Mouse (Mus musculus): ENCODE results near the gene Ksr1. TPM values are rescaled to one million over a fixed set of nuclear protein-coding genes. Genes with fewer than 3 reads are reported as not detected.

The Ksr1 gene
- polyA plus RNA-seq, 1 experiment from 2014 or later = 6.0 TPM

DNA sequence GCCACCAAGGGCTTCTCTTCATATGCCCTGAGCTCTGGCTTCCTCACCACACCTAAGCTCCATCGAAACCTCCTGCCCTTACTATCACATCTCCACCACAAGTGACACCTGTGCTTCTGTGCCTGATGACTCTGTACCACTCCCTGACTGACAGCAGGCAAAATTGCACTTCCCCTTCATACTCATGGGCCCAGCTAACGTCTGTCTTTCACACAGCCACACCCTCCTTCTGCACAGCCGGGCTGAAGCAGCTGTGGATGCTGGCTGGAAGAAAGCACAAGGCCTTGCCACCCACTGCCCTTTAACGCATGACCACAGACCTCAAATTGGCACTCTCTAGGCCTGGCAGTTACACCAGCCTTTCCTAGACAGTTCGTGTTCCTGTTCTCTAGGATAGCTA is 6.5 kb upstream of the Ksr1 start:
- Histone ChIP-seq H3K4me3 (ENCODE audit: low read depth, low read length) (no peak overlapping the region), H3K27ac (ENCODE audit: low read depth) (no peak overlapping the region), H3K4me2 (ENCODE audit: low read length) (no peak overlapping the region), H3K4me1 (replicated peaks; ENCODE audit: control insufficient read depth, insufficient read depth, low read length) (no peaks in the 10 kb centered on the region), H3K27me3 (replicated peaks; ENCODE audit: control insufficient read depth, insufficient read depth, low read length) (no peaks in the 10 kb centered on the region), H3K36me3 (ENCODE audit: control insufficient read depth, insufficient read depth, low read length) (no peaks in the 10 kb centered on the region), H3K9ac (ENCODE audit: low read length) (no peak overlapping the region), H3K9me3 (ENCODE audit: control insufficient read depth, low read length) (no peaks in the 10 kb centered on the region)
- DNase-seq (ENCODE audit: low spot score) (no peak), ATAC-seq (replicated peaks; ENCODE audit: low FRiP score, low TSS enrichment, low read depth) (no peak)
- WGBS = 64% methylated on average over 5 of the region's 5 CpGs

DNA sequence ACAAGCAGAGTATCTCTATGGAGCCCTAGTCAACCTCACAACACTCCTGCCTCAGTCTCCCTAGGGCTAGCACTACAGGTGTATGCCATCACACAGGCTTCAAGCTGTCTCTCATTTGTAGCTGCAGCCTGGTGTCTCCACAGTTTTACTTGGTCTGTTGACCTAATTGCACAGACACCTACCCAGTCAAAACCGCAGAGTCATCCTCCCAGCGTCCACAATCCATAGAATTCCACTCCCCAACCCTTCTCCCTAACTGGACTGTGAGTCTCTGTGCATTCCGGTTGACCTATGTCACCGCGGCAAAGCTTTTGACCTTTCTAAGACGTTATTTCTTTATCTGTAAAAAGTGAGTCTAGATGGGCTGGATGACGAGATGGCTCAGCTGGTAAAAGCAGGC is 5.7 kb upstream of the Ksr1 start:
- H3K4me1 ChIP-seq (replicated peaks; ENCODE audit: control insufficient read depth, insufficient read depth, low read length) = no peaks in the 10 kb centered on the region
- 81% methylated on average over 7 of the region's 7 CpGs for WGBS

DNA sequence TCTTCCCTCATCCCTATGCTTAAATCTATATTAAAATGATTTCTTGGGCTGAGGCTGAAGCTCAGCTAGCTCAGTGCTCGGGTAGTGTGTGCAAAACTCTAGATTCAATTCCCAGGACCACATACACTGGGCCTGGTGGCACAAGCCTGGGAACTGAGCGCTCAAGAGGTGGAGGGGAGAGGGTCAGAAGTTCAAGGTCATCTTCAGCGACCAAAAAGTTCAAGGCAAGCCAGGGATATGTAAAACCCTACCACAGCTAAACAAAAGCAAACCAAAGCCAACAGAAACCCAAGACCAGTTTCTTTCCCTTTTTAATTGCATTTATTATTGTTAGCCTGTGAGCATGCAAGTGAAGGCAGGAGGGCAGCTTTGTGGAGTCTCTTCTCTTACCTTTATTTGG is 4.1 kb upstream of the Ksr1 start:
- ATAC-seq (replicated peaks; ENCODE audit: low FRiP score, low TSS enrichment, low read depth) = no peak
- Histone ChIP-seq H3K27me3 (replicated peaks; ENCODE audit: control insufficient read depth, insufficient read depth, low read length) (no peaks in the 10 kb centered on the region), H3K9ac (ENCODE audit: low read length) (no peak overlapping the region), H3K36me3 (ENCODE audit: control insufficient read depth, insufficient read depth, low read length) (no peaks in the 10 kb centered on the region), H3K4me3 (ENCODE audit: low read depth, low read length) (no peak overlapping the region), H3K4me1 (replicated peaks; ENCODE audit: control insufficient read depth, insufficient read depth, low read length) (peaks cover 3% of the 10 kb centered on the region; the same call in 1 of the 2 replicates), H3K27ac (ENCODE audit: low read depth) (no peak overlapping the region), H3K4me2 (ENCODE audit: low read length) (no peak overlapping the region), H3K9me3 (ENCODE audit: control insufficient read depth, low read length) (no peaks in the 10 kb centered on the region)
- DNase-seq (ENCODE audit: low spot score) = no peak
- WGBS = 73% methylated on average over 3 of the region's 3 CpGs

More for the DNA sequence above, 5.7 kb upstream of the Ksr1 start:
- no peak for ATAC-seq (replicated peaks; ENCODE audit: low FRiP score, low TSS enrichment, low read depth)
- no peaks in the 10 kb centered on the region for H3K9me3 ChIP-seq (ENCODE audit: control insufficient read depth, low read length)
- H3K27ac ChIP-seq (ENCODE audit: low read depth) = no peak overlapping the region
- no peaks in the 10 kb centered on the region for H3K27me3 ChIP-seq (replicated peaks; ENCODE audit: control insufficient read depth, insufficient read depth, low read length)
- H3K4me2 ChIP-seq (ENCODE audit: low read length) = no peak overlapping the region
- no peak for DNase-seq (ENCODE audit: low spot score)
- no peak overlapping the region for H3K9ac ChIP-seq (ENCODE audit: low read length)
- no peaks in the 10 kb centered on the region for H3K36me3 ChIP-seq (ENCODE audit: control insufficient read depth, insufficient read depth, low read length)
- no peak overlapping the region for H3K4me3 ChIP-seq (ENCODE audit: low read depth, low read length)

DNA sequence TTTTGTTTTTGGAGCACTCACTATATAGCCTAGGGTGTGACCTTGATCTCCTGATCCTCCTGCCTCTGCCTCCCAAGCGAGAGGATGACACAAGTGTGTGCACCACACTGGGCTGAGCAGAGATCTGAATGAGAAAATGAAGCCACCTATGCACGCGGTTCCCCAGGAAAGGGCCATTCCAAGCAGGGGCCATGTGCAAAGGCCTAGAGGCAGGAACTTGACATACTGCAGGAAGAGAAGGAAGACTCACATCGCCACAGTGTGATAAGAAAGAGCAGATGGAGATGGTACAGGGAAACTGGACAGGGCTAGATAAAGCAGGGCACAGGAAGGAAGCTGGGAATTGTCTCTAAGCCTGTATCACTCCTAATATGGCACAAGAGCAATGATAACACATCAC is 3.1 kb upstream of the Ksr1 start:
- H3K4me1 ChIP-seq (replicated peaks; ENCODE audit: control insufficient read depth, insufficient read depth, low read length) = peaks cover 12% of the 10 kb centered on the region
- no peak overlapping the region for H3K9ac ChIP-seq (ENCODE audit: low read length)
- no peaks in the 10 kb centered on the region for H3K36me3 ChIP-seq (ENCODE audit: control insufficient read depth, insufficient read depth, low read length)
- no peaks in the 10 kb centered on the region for H3K27me3 ChIP-seq (replicated peaks; ENCODE audit: control insufficient read depth, insufficient read depth, low read length)
- 73% methylated on average over 4 of the region's 4 CpGs for WGBS
- H3K27ac ChIP-seq (ENCODE audit: low read depth) = no peak overlapping the region
- ATAC-seq (replicated peaks; ENCODE audit: low FRiP score, low TSS enrichment, low read depth) (no peak), DNase-seq (ENCODE audit: low spot score) (no peak)
- no peak overlapping the region for H3K4me2 ChIP-seq (ENCODE audit: low read length)
- H3K9me3 ChIP-seq (ENCODE audit: control insufficient read depth, low read length) = no peaks in the 10 kb centered on the region
- H3K4me3 ChIP-seq (ENCODE audit: low read depth, low read length) = no peak overlapping the region

DNA sequence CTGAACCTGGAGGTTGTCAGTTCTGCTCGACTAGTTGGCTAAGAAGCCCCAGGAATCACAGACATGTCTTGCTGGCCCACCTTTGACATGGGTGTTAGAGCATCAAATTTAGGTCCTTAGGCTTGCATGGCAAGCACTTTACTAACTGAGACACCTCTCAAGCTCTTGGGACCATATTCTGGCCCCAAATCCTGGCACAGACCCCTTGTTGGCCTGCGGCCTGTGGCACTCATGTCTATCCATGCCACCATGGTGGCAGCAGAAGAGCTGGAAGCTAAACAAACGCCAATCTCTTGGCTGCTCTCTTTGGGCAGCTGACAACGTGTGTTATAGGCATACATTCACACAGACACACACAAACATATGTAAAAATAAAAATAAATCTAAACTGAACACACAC is 2.6 kb upstream of the Ksr1 start:
- ATAC-seq (replicated peaks; ENCODE audit: low FRiP score, low TSS enrichment, low read depth) = no peak
- Histone ChIP-seq H3K9me3 (ENCODE audit: control insufficient read depth, low read length) (no peaks in the 10 kb centered on the region), H3K4me3 (ENCODE audit: low read depth, low read length) (no peak overlapping the region), H3K27ac (ENCODE audit: low read depth) (no peak overlapping the region), H3K4me1 (replicated peaks; ENCODE audit: control insufficient read depth, insufficient read depth, low read length) (peaks cover 17% of the 10 kb centered on the region), H3K9ac (ENCODE audit: low read length) (no peak overlapping the region), H3K36me3 (ENCODE audit: control insufficient read depth, insufficient read depth, low read length) (no peaks in the 10 kb centered on the region), H3K4me2 (ENCODE audit: low read length) (no peak overlapping the region), H3K27me3 (replicated peaks; ENCODE audit: control insufficient read depth, insufficient read depth, low read length) (no peaks in the 10 kb centered on the region)
- DNase-seq (ENCODE audit: low spot score) = no peak
- WGBS = 81% methylated on average over 4 of the region's 4 CpGs

DNA sequence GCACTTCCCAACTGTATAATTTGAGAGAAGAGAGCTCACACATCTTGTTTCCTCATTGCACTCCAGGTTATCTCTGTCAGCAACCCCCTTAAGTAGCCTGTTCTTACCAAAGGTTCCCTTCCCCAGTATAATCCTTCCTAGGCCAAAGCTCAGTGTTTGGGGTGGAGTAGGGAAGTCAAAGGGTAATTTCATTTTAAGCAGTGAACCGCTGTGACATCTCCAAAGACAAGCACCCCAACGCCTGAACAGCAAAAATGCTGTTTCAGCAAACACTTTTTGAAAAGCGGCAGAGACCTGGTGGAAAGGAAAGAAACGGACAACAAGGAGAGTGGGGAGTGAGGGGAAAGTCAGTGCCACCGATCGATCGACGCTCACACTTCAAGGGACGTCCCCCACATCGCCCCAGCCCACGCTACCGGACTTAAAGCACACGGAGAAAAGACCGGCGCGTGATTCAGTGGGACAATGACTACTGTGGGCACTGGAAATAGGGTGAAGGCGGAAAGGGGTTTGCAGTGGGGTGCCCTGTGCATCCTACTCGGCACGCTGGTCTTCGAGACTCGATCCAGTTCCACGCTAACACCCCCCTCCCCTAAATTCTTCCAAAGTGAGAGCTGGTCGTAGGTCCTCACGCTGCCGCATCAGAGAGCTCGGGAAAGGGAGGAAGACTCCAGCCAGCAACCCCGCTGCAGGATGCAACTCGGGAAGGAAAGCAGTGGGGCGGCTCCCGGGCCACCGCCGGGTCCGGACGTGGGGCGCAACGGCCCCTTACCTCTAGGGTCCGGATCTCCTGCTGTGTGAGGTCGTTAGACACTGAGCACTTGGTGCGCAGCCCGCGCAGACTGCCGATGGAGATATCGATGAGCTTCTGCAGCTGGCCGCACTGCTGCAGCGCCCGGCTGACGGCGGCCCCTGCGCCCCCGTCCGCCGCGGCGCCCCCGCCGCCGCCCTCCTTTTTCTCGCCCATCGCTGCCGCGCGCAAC is 633 bp downstream of the Ksr1 start:
- H3K4me3 ChIP-seq (ENCODE audit: low read depth, low read length) = peak overlapping the region; percentile 96
- ATAC-seq (replicated peaks; ENCODE audit: low FRiP score, low TSS enrichment, low read depth) (peak; percentile 45), DNase-seq (ENCODE audit: low spot score) (peak; percentile 83)

DNA sequence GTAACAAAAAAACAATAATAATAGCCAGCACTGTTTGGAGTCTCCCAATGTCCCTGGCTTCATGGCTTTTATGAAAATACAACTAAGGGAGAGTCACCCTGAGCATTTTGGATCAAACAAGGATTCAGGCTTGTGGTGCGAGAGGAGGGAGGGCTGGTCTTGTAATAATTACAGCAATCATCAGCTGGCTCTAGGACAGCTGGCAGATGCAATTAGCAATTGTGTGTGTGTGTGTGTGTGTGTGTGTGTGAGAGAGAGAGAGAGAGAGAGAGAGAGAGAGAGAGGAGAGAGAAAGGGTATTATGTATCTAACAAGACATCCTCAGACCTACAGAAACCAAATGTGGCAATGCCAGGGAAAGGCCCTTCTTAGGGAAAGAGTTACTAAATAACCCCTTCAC is 1.5 kb downstream of the Ksr1 start:
- no peak for ATAC-seq (replicated peaks; ENCODE audit: low FRiP score, low TSS enrichment, low read depth)
- DNase-seq (ENCODE audit: low spot score) = no peak
- H3K27ac ChIP-seq (ENCODE audit: low read depth) = no peak overlapping the region
- no peaks in the 10 kb centered on the region for H3K36me3 ChIP-seq (ENCODE audit: control insufficient read depth, insufficient read depth, low read length)
- H3K9me3 ChIP-seq (ENCODE audit: control insufficient read depth, low read length) = no peaks in the 10 kb centered on the region
- peak overlapping the region; percentile 89; the same call in 1 of the 2 replicates for H3K9ac ChIP-seq (ENCODE audit: low read length)
- 86% methylated on average over 1 of the region's 1 CpGs for WGBS
- no peaks in the 10 kb centered on the region for H3K27me3 ChIP-seq (replicated peaks; ENCODE audit: control insufficient read depth, insufficient read depth, low read length)
- peaks cover 25% of the 10 kb centered on the region for H3K4me1 ChIP-seq (replicated peaks; ENCODE audit: control insufficient read depth, insufficient read depth, low read length)
- peak overlapping the region; percentile 83 for H3K4me2 ChIP-seq (ENCODE audit: low read length)
- peak overlapping the region; percentile 96 for H3K4me3 ChIP-seq (ENCODE audit: low read depth, low read length)

More for the DNA sequence above, 633 bp downstream of the Ksr1 start:
- H3K9ac ChIP-seq (ENCODE audit: low read length) = peak overlapping the region; percentile 89
- H3K27me3 ChIP-seq (replicated peaks; ENCODE audit: control insufficient read depth, insufficient read depth, low read length) = no peaks in the 10 kb centered on the region
- under 1% methylated on average over 57 of the region's 62 CpGs for WGBS
- H3K27ac ChIP-seq (ENCODE audit: low read depth) = peak overlapping the region; percentile 86
- peaks cover 25% of the 10 kb centered on the region for H3K4me1 ChIP-seq (replicated peaks; ENCODE audit: control insufficient read depth, insufficient read depth, low read length)
- H3K36me3 ChIP-seq (ENCODE audit: control insufficient read depth, insufficient read depth, low read length) = no peaks in the 10 kb centered on the region
- H3K9me3 ChIP-seq (ENCODE audit: control insufficient read depth, low read length) = no peaks in the 10 kb centered on the region
- H3K4me2 ChIP-seq (ENCODE audit: low read length) = peak overlapping the region; percentile 83

DNA sequence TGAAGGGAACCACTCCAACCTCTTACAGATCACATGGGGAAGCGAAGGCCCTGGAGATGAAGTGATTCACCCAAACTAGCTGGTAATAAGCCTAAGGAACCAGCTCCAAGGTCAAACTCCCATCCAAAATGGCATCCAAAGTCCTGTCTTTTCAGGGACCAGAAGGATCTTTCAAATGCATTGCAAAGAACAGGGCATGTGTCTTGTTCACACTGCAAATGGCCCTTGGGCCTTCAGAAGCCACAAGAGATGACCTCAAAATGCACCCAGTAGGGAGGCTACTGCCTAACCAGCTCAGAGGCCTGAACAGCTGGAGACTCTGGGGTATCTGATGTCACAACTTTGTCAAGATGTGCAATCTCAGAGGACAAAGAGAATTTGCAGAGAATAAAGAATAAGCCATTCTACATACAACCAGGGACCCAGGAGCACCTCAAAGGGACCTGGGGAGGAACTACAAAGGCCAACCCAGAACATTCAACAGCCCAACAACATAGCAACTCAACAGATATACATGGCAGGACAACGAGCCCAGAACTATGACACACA is 2.1 kb downstream of the Ksr1 start:
- Histone ChIP-seq H3K9me3 (ENCODE audit: control insufficient read depth, low read length) (no peaks in the 10 kb centered on the region), H3K4me1 (replicated peaks; ENCODE audit: control insufficient read depth, insufficient read depth, low read length) (peaks cover 25% of the 10 kb centered on the region), H3K9ac (ENCODE audit: low read length) (no peak overlapping the region), H3K36me3 (ENCODE audit: control insufficient read depth, insufficient read depth, low read length) (no peaks in the 10 kb centered on the region), H3K4me3 (ENCODE audit: low read depth, low read length) (no peak overlapping the region), H3K27ac (ENCODE audit: low read depth) (no peak overlapping the region), H3K4me2 (ENCODE audit: low read length) (peak overlapping the region; percentile 83; the same call in 1 of the 2 replicates), H3K27me3 (replicated peaks; ENCODE audit: control insufficient read depth, insufficient read depth, low read length) (no peaks in the 10 kb centered on the region)
- no peak for ATAC-seq (replicated peaks; ENCODE audit: low FRiP score, low TSS enrichment, low read depth)
- DNase-seq (ENCODE audit: low spot score) = no peak
- 86% methylated on average over 2 of the region's 2 CpGs for WGBS
